Mouse (Mus musculus): ENCODE measurements at regions not wholly inside any gene's neighbourhood (a gene's known extent, or its start where the extent isn't known, plus 50 kb on each side); places are given as distances from the start of the nearest gene placed in this dataset.
"Not testable (repeated sequence)": the region's sequence is repeated elsewhere in the genome, so short reads cannot be mapped to it uniquely, and the experiment has no call there.

- not testable (repeated sequence) for DNase-seq (ENCODE audit: low read depth)
Observed at GRCm38 (mm10) chr3:29024851-29025250, 57.0 kb upstream of the Egfem1 start.

DNA sequence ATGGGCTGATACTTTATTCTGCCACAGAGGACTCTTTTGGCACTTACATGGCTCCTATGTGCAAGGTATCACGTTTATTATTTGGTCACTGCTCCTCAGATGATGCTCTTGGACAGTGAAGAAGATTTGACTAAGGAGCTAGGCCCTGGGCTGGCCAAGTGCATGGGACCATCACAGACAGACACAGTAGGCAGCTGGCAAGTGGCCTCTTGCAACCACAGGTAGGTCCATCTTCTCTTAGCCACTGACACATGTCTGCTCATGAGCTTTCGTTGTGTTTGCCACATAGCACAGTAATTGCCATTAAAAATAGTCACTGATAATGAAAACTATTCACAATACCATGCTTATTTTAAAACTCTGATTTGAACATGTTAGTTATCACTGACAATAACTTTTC lies 54.1 kb upstream of the Egfem1 start:
- DNase-seq (ENCODE audit: low read depth) = no peak
- TF ChIP-seq CTCF (IDR thresholded peaks at IDR 0.05; ENCODE audit: borderline replicate concordance, extremely low read depth, insufficient read depth, insufficient read length) = no peak
- TF ChIP-seq POLR2A (IDR thresholded peaks at IDR 0.05; ENCODE audit: borderline replicate concordance, extremely low read depth, insufficient read depth, insufficient read length, poor library complexity, severe bottlenecking) = no peak

DNA sequence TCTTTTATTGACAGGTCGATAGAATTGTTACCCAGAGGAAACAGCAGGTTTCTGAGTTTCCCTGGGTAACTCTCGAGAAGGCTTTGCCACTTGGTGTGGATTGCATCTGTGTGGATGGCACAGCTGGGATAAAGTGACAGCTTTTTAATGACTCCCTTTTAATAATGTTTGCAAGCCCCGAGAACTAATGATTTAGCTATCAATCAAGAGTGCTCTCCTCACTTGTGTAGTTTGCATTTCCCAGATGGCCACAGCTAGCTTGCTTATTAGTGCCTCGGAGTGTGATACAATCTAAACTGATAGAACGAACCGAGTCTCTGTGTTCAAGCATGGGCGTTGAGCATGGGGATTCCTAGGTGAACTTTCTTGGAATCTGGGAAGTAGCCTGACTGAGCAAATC lies 51.0 kb upstream of the Egfem1 start:
- DNase-seq (ENCODE audit: low read depth) = peak; percentile 81
- TF ChIP-seq POLR2A (IDR thresholded peaks at IDR 0.05; ENCODE audit: borderline replicate concordance, extremely low read depth, insufficient read depth, insufficient read length, poor library complexity, severe bottlenecking) (no peak), CTCF (IDR thresholded peaks at IDR 0.05; ENCODE audit: borderline replicate concordance, extremely low read depth, insufficient read depth, insufficient read length) (no peak)

DNA sequence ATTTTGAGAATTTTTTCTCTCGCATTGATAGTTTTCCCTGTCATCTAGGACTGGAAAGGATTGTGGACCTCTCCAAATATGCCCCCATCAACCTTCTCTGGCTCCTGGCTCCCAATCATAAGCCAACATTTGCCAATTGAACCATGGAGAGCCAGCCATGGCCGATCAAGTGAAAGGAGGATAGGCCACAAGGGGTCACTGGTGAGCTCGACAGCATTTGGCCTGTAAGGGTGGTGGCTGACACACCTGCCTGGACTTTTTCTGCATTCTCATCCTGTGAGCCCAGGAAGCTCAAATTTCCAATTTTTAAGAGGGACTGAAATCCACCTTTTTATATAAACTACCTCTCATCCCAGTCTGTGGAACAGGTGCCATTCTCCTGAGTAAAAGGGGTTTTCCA lies 50.0 kb upstream of the Egfem1 start:
- DNase-seq (ENCODE audit: low read depth) = no peak
- peak; percentile 60 for TF ChIP-seq CTCF (IDR thresholded peaks at IDR 0.05; ENCODE audit: borderline replicate concordance, extremely low read depth, insufficient read depth, insufficient read length)
- TF ChIP-seq POLR2A (IDR thresholded peaks at IDR 0.05; ENCODE audit: borderline replicate concordance, extremely low read depth, insufficient read depth, insufficient read length, poor library complexity, severe bottlenecking) = no peak

All from brain, embryonic 14.5 days (tissue).